Mouse (Mus musculus) kidney, adult 2 months (tissue): ENCODE measurements at regions not wholly inside any gene's neighbourhood (a gene's known extent, or its start where the extent isn't known, plus 50 kb on each side); places are given as distances from the start of the nearest gene placed in this dataset.

Experiments
- DNase-seq: peaks from one replicate; pipeline ENCODE4 v3.0.0; 2021
- H3K27ac ChIP-seq: fragments of 200-500 bp; 2 replicates; pipeline ENCODE4 v1.5.1; 2012; ENCODE audit warnings: low read depth, low read length, control low read depth, inconsistent platforms; ENCODE audit not compliant: insufficient read depth
- H3K27me3 ChIP-seq: fragments of 200-500 bp; replicated peaks from 2 replicates; pipeline ENCODE4 v1.6.1; 2012; ENCODE audit warnings: mild to moderate bottlenecking, moderate library complexity, low read length, inconsistent platforms; ENCODE audit not compliant: control insufficient read depth, insufficient read depth
- H3K36me3 ChIP-seq: fragments of 200-500 bp; 2 replicates; pipeline ENCODE4 v1.6.1; 2012; ENCODE audit warnings: mild to moderate bottlenecking, moderate library complexity, low read length, inconsistent platforms; ENCODE audit not compliant: control insufficient read depth, insufficient read depth
- H3K4me1 ChIP-seq: fragments of 200-500 bp; 2 replicates; pipeline ENCODE4 v1.6.1; 2011; ENCODE audit warnings: low read length; ENCODE audit not compliant: control insufficient read depth, insufficient read depth
- H3K4me3 ChIP-seq: fragments of 200-500 bp; 2 replicates; pipeline ENCODE4 v1.5.1; 2011; ENCODE audit warnings: mild to moderate bottlenecking, low read depth, low read length, control low read depth; ENCODE audit not compliant: insufficient read depth
- CTCF ChIP-seq: fragments of 200-500 bp; conservative IDR thresholded peaks from 2 replicates; pipeline ENCODE4 v1.5.1; 2011; ENCODE audit warnings: low read depth, mild to moderate bottlenecking, control low read depth, low read length, moderate library complexity, mixed read lengths; ENCODE audit not compliant: insufficient read depth, insufficient read length
- POLR2A ChIP-seq: fragments of 200-500 bp; IDR thresholded peaks from one replicate; pipeline ENCODE4 v1.6.1; 2011; ENCODE audit warnings: low read depth, low read length, control low read depth
- WGBS: fragments of 180-500 bp; shearing (Covaris S2); methylation state at CpG from one replicate; pipeline ENCODE4 v1.1.7; 2018; 5-methylcytosine and 5-hydroxymethylcytosine counted together

- WGBS: 79% methylated on average over 3 of the region's 3 CpGs
- no peak for TF ChIP-seq POLR2A
- no peak for TF ChIP-seq CTCF
- Histone ChIP-seq H3K4me1 (no peaks in the 10 kb centered on the region), H3K27me3 (no peaks in the 10 kb centered on the region), H3K27ac (no peak overlapping the region), H3K4me3 (no peak overlapping the region), H3K36me3 (no peaks in the 10 kb centered on the region)
- no peak for DNase-seq
Measured at GRCm38 (mm10) chr5:119216146-119216545, 454.3 kb upstream of the Tbx3 start.

DNA sequence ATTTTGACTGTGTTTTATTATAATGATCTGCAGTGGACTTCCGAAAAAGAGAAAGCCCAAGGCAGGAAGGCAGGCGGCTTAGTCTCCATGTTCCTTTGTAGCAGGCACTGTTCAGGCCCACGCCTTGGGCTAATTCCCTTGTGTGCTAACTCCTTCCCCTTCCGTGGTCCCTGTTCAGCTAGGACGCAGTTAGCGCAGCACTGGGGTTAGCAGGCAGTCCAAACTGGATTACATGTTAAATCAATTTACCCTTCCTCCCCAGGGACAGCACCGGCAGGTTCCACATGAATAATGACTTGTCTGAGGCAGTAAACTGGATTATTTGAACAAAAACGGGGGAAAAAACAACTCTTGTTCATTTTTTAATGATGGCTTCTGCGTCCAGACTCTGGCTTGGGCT, 453.4 kb upstream of the Tbx3 start:
- no peak overlapping the region for H3K4me3 ChIP-seq
- no peak for DNase-seq
- no peaks in the 10 kb centered on the region for H3K27me3 ChIP-seq
- no peak for TF ChIP-seq POLR2A
- TF ChIP-seq CTCF: no peak
- H3K27ac ChIP-seq: no peak overlapping the region
- H3K4me1 ChIP-seq: no peaks in the 10 kb centered on the region
- H3K36me3 ChIP-seq: no peaks in the 10 kb centered on the region
- WGBS: 61% methylated on average over 9 of the region's 9 CpGs

DNA sequence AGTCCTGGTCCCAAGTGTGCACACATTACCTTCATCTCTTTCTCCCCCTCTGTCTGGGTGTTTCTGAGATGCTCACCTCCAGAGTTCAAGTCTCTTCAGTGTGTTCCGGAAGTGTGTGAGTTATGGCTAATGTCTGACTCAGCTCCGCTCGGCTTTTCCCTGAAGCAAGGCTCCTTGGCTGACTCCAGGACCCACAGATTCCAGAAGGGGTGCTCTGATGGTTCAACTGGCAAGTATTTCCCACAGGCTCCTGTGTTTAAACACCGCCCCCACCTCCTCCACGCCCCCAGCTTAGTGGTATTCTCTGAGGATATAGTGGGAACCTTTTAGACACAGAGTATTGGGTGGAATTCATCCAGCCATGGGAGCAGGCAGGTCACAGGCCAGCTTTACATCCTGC, 441.8 kb upstream of the Tbx3 start:
- no peaks in the 10 kb centered on the region for H3K36me3 ChIP-seq
- TF ChIP-seq CTCF (no peak), POLR2A (no peak)
- no peak overlapping the region for H3K27ac ChIP-seq
- no peaks in the 10 kb centered on the region for H3K4me1 ChIP-seq
- H3K27me3 ChIP-seq: no peaks in the 10 kb centered on the region
- 71% methylated on average over 5 of the region's 5 CpGs for WGBS
- DNase-seq: no peak
- no peak overlapping the region for H3K4me3 ChIP-seq

GRCm38 (mm10) chr5:119232941-119233340, 437.5 kb upstream of the Tbx3 start:
- WGBS: 87% methylated on average over 7 of the region's 7 CpGs
- no peak for DNase-seq
- H3K4me3 ChIP-seq: no peak overlapping the region
- no peaks in the 10 kb centered on the region for H3K4me1 ChIP-seq
- TF ChIP-seq CTCF (no peak), POLR2A (no peak)
- H3K27me3 ChIP-seq: no peaks in the 10 kb centered on the region
- H3K27ac ChIP-seq: no peak overlapping the region
- H3K36me3 ChIP-seq: no peaks in the 10 kb centered on the region

DNA sequence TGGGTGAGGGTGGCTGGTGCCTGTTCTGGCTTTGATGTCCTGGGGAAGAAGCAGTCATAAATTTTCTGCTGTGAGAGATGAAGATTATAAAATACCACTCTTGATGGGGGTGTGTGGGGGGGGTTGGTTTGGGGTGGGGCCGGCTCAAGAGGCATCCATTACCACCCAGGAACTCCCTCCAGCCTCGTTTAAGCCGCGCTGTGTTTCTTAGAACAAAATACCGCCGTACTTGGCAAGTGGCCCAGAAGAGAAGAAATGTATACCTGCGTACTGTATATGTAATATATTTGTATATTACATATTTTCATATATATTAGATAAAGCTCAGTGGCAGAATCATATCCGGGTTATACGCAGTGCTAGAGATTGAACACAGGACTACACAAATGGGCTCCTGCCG, 434.6 kb upstream of the Tbx3 start:
- no peak for TF ChIP-seq POLR2A
- no peak for TF ChIP-seq CTCF
- no peak overlapping the region for H3K27ac ChIP-seq
- no peak overlapping the region for H3K4me3 ChIP-seq
- H3K4me1 ChIP-seq: no peaks in the 10 kb centered on the region
- 68% methylated on average over 10 of the region's 10 CpGs for WGBS
- no peaks in the 10 kb centered on the region for H3K36me3 ChIP-seq
- no peak for DNase-seq
- H3K27me3 ChIP-seq: no peaks in the 10 kb centered on the region

DNA sequence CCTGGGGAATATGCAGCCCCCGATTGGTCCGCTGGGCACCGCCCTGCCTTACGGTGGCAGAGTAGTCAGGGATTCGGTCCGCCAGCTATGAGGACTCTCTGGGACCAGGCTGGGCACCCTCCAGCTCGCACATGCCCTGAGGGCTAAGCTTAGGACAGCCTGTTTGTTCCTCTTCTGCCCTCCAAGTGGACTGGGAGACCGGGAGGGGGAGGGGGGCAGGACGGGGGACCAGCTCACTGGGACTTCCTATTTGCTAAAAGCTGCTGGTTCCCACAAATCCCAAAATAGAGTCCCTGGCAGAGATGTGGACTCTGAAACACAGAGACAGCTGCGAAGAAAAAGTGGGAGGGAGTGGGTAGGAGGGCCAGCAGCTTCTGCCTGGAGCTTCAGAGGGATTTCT, 423.6 kb upstream of the Tbx3 start:
- DNase-seq: peak; percentile 29
- Histone ChIP-seq H3K4me1 (no peaks in the 10 kb centered on the region), H3K36me3 (no peaks in the 10 kb centered on the region), H3K27ac (no peak overlapping the region), H3K27me3 (no peaks in the 10 kb centered on the region), H3K4me3 (no peak overlapping the region)
- no peak for TF ChIP-seq POLR2A
- TF ChIP-seq CTCF: no peak
- WGBS: 41% methylated on average over 10 of the region's 10 CpGs

DNA sequence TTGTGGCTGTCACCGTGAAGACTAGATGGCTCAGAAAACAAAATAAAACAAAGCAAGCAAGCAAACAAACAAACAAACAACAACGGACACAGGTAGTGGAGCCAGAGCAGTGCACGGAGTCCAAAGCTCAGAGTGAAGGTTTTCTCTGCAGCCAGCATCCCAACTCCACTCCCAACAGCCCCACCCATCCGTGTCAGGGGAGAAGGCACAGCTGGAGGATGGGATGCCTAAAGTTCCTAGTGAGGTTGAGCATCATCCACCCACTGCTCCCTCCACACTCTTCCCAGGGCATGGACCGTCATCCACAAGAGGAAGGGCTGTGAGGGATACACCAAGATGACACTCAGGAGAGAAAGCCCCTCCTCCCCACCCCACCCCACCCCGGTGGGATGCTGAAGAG, 421.8 kb upstream of the Tbx3 start:
- H3K27ac ChIP-seq: no peak overlapping the region
- no peaks in the 10 kb centered on the region for H3K27me3 ChIP-seq
- no peak for TF ChIP-seq CTCF
- TF ChIP-seq POLR2A: no peak
- H3K4me3 ChIP-seq: no peak overlapping the region
- H3K36me3 ChIP-seq: no peaks in the 10 kb centered on the region
- no peak for DNase-seq
- WGBS: 80% methylated on average over 6 of the region's 6 CpGs
- no peaks in the 10 kb centered on the region for H3K4me1 ChIP-seq
